Mouse (Mus musculus) MEL (cell line): ENCODE measurements around the gene Pip5kl1.

Source experiments
- CTCF ChIP-seq, 3 experiments: IDR thresholded peaks in 2 of 3; conservative IDR thresholded peaks in 1 of 3; 2 replicates each; pipeline ENCODE4 v1.5.1; 2011 to 2012; ENCODE audit warnings: low read length in 3 of 3, low read depth in 2 of 3, mild to moderate bottlenecking in 2 of 3, improper control_type of control experiment in 1 of 3, inconsistent platforms in 1 of 3, mixed read lengths in 1 of 3, moderate library complexity in 1 of 3; ENCODE audit not compliant: control insufficient read depth in 1 of 3, insufficient read depth in 1 of 3, poor library complexity in 1 of 3, severe bottlenecking in 1 of 3
- KAT2A ChIP-seq: conservative IDR thresholded peaks from 2 replicates; pipeline ENCODE4 v1.6.1; 2012; ENCODE audit warnings: low read depth, low read length, improper control_type of control experiment, inconsistent platforms
- MAX ChIP-seq: IDR thresholded peaks from 2 replicates; pipeline ENCODE4 v1.6.1; 2011; ENCODE audit warnings: low read length, improper control_type of control experiment
- NRF1 ChIP-seq: IDR thresholded peaks from 2 replicates; pipeline ENCODE4 v1.6.1; 2014; ENCODE audit warnings: low read depth, mild to moderate bottlenecking, inconsistent platforms, low read length, improper control_type of control experiment, moderate library complexity; ENCODE audit not compliant: poor library complexity, insufficient read depth, severe bottlenecking
- POLR2A ChIP-seq, 2 experiments: IDR thresholded peaks; 2 replicates each; pipeline ENCODE4 v1.6.1; 2011 to 2012; ENCODE audit warnings: low read length in 2 of 2, mild to moderate bottlenecking in 2 of 2, control low read depth in 1 of 2, improper control_type of control experiment in 1 of 2, low read depth in 1 of 2, moderate library complexity in 1 of 2; ENCODE audit not compliant: control insufficient read depth in 1 of 2, insufficient read depth in 1 of 2, poor library complexity in 1 of 2
- RCOR1 ChIP-seq: IDR thresholded peaks from 2 replicates; pipeline ENCODE4 v1.6.1; 2012; ENCODE audit warnings: low read depth, mild to moderate bottlenecking, inconsistent platforms, low read length, improper control_type of control experiment
- USF1 ChIP-seq: IDR thresholded peaks from 2 replicates; pipeline ENCODE4 v1.6.1; 2014; ENCODE audit warnings: low read depth, mild to moderate bottlenecking, inconsistent platforms, low read length, improper control_type of control experiment, moderate library complexity
- ZNF384 ChIP-seq: IDR thresholded peaks from 2 replicates; pipeline ENCODE4 v1.6.1; 2012; ENCODE audit warnings: low read depth, mild to moderate bottlenecking, inconsistent platforms, low read length, improper control_type of control experiment

- TF ChIP-seq RCOR1: no peak
- TF ChIP-seq POLR2A (IDR thresholded peaks at IDR 0.05; ENCODE audit: control insufficient read depth in 1 of 2, insufficient read depth in 1 of 2, low read depth in 1 of 2, low read length in 2 of 2, poor library complexity in 1 of 2): no peak
- no peak for TF ChIP-seq KAT2A
- no peak for TF ChIP-seq MAX
- no peak for TF ChIP-seq NRF1
- TF ChIP-seq CTCF (IDR thresholded peaks at IDR 0.05 in 2 of 3, conservative IDR thresholded peaks at IDR 0.05 in 1 of 3; ENCODE audit: control insufficient read depth in 1 of 3, insufficient read depth in 1 of 3, low read depth in 2 of 3, low read length in 3 of 3, poor library complexity in 1 of 3, severe bottlenecking in 1 of 3): no peak
- no peak for TF ChIP-seq ZNF384
- no peak for TF ChIP-seq USF1
Observed at GRCm38 (mm10) chr2:32597699-32598098, 23.1 kb downstream of the Pip5kl1 start.
